Mouse (Mus musculus) hindbrain, embryonic 13.5 days (tissue): ENCODE measurements around the gene Rps28. TPM values are rescaled to one million over a fixed set of nuclear protein-coding genes. Genes with fewer than 3 reads are reported as not detected.

Source experiments
- ATAC-seq: fragments of 200-750 bp; cut with Nextera tagmentation; 2 replicates; pipeline ENCODE4 v1.8.0; 2017; ENCODE audit warnings: moderate TSS enrichment; ENCODE audit not compliant: low FRiP score
- H3K27ac ChIP-seq: fragments of 300-500 bp; sonication (generic); 2 replicates; pipeline ENCODE4 v1.5.1; 2015; ENCODE audit warnings: inconsistent platforms, mild to moderate bottlenecking, moderate library complexity
- H3K27me3 ChIP-seq: fragments of 300-500 bp; sonication (generic); 2 replicates; pipeline ENCODE4 v1.6.1; 2015; ENCODE audit warnings: mild to moderate bottlenecking, inconsistent platforms
- H3K36me3 ChIP-seq: fragments of 300-500 bp; sonication (generic); 2 replicates; pipeline ENCODE4 v1.6.1; 2015; ENCODE audit warnings: mild to moderate bottlenecking, inconsistent platforms
- H3K4me1 ChIP-seq: fragments of 300-500 bp; sonication (generic); replicated peaks from 2 replicates; pipeline ENCODE4 v1.6.1; 2015; ENCODE audit warnings: inconsistent platforms
- H3K4me2 ChIP-seq: fragments of 300-500 bp; sonication (generic); 2 replicates; pipeline ENCODE4 v1.6.1; 2015; ENCODE audit warnings: inconsistent platforms, mild to moderate bottlenecking, moderate library complexity
- H3K4me3 ChIP-seq: fragments of 300-500 bp; sonication (generic); 2 replicates; pipeline ENCODE4 v1.5.1; 2015; ENCODE audit warnings: mild to moderate bottlenecking, inconsistent platforms
- H3K9ac ChIP-seq: fragments of 300-500 bp; sonication (generic); 2 replicates; pipeline ENCODE4 v1.6.1; 2015; ENCODE audit warnings: mild to moderate bottlenecking, inconsistent platforms
- H3K9me3 ChIP-seq: fragments of 300-500 bp; sonication (generic); 2 replicates; pipeline ENCODE4 v1.6.1; 2016; ENCODE audit warnings: inconsistent platforms
- WGBS: fragments of 180-500 bp; shearing (Covaris S2); methylation state at CpG from one replicate; pipeline ENCODE4 v1.1.7; 2015; 5-methylcytosine and 5-hydroxymethylcytosine counted together
- polyA plus RNA-seq: library from polyadenylated mRNA; unstranded; fragments of >200 nt; fragmentation: Nextera tagmentation; extraction: Ambion mirVana; gene quantifications from 2 replicates; pipeline ENCODE4 v1.2.1, GENCODE M21; 2015

The Rps28 gene
- polyA plus RNA-seq, 1 experiment from 2014 or later: 734 TPM

DNA sequence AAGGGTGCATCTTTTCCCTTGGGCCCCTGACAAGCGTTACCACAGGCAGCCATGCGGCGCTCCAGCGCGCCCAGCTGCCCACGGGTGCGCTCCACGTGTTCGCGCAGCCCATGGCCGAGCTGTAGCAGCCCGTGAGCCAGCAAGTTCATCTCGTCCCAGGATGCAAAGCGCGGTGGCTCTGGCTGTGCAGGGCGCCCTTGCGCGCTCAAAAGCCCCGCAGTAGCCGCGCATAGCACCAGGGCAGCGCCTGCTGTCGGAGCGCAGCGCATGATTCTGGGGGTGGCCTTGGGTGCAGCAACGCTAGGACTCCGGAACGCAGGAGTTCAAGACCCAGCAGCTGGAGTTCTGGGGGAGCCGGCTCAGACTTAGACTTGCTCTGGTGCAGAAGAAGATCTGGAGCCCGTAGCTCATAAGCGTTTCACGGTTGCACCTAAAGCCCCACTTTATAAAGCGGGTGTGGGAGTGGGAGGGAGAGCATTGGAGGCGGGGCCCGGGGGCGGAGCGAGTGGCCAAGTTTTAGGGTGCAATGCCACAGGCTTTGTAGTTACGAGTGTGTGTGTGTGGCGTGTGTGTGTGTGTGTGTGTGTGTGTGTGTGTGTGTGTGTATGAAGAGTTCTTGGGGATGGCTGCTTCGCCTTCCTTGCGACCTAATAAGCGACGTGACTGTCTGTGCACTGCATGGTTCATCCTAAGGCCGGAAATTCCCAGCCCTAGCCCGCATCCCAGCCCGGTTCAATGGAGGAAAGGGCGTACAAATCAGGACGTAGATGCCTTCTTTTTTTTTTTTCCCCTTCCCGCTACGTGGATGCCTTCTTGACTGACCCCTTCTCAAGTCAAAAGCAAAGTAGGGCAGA lies 43.0 kb downstream of the Rps28 start, which contains the start of gene Angptl4:
Gene Angptl4, minus strand, starts transcription at position 707 of the 854 bp plus-strand sequence.
- Histone ChIP-seq H3K36me3 (no peaks in the 10 kb centered on the region; the same call in 1 of the 2 replicates), H3K4me3 (peak within 1 kb of the TSS; percentile 47), H3K4me2 (peak within 1 kb of the TSS; percentile 88), H3K27ac (peak within 1 kb of the TSS; percentile 71), H3K9me3 (no peaks in the 10 kb centered on the region), H3K4me1 (peaks cover 42% of the 10 kb centered on the region), H3K27me3 (peaks cover 16% of the 10 kb centered on the region), H3K9ac (peak within 1 kb of the TSS; percentile 72)
- peak; percentile 77 for ATAC-seq
- WGBS: 3% methylated on average over 50 of the region's 50 CpGs

DNA sequence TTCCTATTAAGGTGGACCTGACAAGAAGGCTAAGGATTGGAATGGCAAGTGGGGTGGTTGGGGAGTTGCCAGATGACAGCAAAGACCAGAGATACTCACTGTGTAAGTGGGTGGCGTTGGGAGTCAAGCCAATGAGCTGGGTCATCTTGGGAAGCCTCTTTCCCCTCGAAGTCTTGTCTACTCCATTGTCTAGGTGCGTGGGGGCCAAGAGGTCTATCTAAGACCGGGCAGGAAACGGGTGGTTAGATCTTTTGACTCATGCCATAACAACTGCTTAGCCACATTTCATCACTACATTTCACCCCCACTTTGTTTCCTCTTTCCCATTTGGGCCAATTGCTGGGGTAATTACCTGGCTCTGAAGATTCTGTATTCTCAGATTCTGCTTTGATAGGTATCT lies 43.9 kb downstream of the Rps28 start:
- no peaks in the 10 kb centered on the region; the same call in 1 of the 2 replicates for H3K36me3 ChIP-seq
- no peak for ATAC-seq
- H3K9me3 ChIP-seq: no peaks in the 10 kb centered on the region
- 0 out of 2 replicates have a peak overlapping the region, but pooled peaks have one; percentile 72 for H3K9ac ChIP-seq
- H3K27me3 ChIP-seq: peaks cover 16% of the 10 kb centered on the region
- peak overlapping the region; percentile 47 for H3K4me3 ChIP-seq
- WGBS: 88% methylated on average over 5 of the region's 5 CpGs
- H3K4me2 ChIP-seq: peak overlapping the region; percentile 88
- peaks cover 42% of the 10 kb centered on the region for H3K4me1 ChIP-seq
- peak overlapping the region; percentile 70; the same call in 1 of the 2 replicates for H3K27ac ChIP-seq

GRCm38 (mm10) chr17:33779967-33780295 lies 44.4 kb downstream of the Rps28 start:
- no peaks in the 10 kb centered on the region for H3K9me3 ChIP-seq
- 89% methylated on average over 5 of the region's 5 CpGs for WGBS
- H3K4me1 ChIP-seq: peaks cover 42% of the 10 kb centered on the region
- peak overlapping the region; percentile 88 for H3K4me2 ChIP-seq
- H3K4me3 ChIP-seq: peak overlapping the region; percentile 47
- H3K9ac ChIP-seq: no peak overlapping the region
- 0 out of 2 replicates have a peak, but pooled peaks have one; percentile 3 for ATAC-seq
- H3K36me3 ChIP-seq: no peaks in the 10 kb centered on the region; the same call in 1 of the 2 replicates
- H3K27ac ChIP-seq: peak overlapping the region; percentile 70; the same call in 1 of the 2 replicates
- peaks cover 16% of the 10 kb centered on the region for H3K27me3 ChIP-seq

DNA sequence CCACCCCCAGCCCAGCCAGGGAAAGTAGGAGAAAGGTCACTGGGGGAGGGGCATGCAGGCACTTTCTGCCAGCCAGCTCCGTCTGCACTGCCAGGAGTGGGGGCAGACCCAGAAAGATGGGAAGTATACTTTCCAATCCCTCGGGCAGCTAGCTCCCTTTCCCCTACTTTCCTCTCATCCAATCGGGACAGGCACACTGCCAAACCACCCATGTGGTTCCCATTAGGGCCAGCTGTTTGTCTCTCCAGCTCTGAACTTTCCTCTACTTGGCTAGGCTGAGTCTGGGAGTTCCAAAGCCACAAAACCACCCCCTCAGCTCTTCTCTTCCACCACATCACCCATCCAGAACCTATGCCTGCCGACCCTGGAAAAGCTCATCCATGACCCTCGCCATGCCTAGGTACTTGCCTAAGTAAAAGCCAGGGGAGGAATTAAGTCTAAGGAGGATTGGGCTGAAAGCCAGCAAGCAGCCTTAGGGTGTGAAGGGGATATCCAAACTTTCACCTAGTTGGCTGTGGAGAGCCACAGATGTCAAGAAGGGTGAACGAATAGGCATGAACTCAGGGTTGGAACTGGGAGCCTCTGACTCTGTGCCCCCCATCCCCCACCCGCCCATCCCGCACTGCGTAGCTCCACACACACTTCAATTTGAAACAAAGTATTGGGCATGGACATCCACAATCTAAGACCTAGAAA lies 44.9 kb downstream of the Rps28 start:
- H3K36me3 ChIP-seq: no peaks in the 10 kb centered on the region; the same call in 1 of the 2 replicates
- WGBS: 61% methylated on average over 9 of the region's 9 CpGs
- H3K27ac ChIP-seq: peak overlapping the region; percentile 73
- H3K27me3 ChIP-seq: peaks cover 16% of the 10 kb centered on the region
- no peak overlapping the region; the same call in 1 of the 2 replicates for H3K9ac ChIP-seq
- H3K4me1 ChIP-seq: peaks cover 42% of the 10 kb centered on the region
- H3K9me3 ChIP-seq: no peaks in the 10 kb centered on the region
- ATAC-seq: peak; percentile 82
- 0 out of 2 replicates have a peak overlapping the region, but pooled peaks have one; percentile 47 for H3K4me3 ChIP-seq
- H3K4me2 ChIP-seq: peak overlapping the region; percentile 88

GRCm38 (mm10) chr17:33775287-33775686 lies 49.1 kb downstream of the Rps28 start:
- H3K4me3 ChIP-seq: no peak overlapping the region
- H3K9me3 ChIP-seq: no peaks in the 10 kb centered on the region
- no peaks in the 10 kb centered on the region for H3K27me3 ChIP-seq
- peaks cover 20% of the 10 kb centered on the region for H3K4me1 ChIP-seq
- no peak overlapping the region for H3K27ac ChIP-seq
- no peaks in the 10 kb centered on the region; the same call in 1 of the 2 replicates for H3K36me3 ChIP-seq
- no peak overlapping the region for H3K9ac ChIP-seq
- no peak for ATAC-seq
- no peak overlapping the region for H3K4me2 ChIP-seq
- 97% methylated on average over 4 of the region's 4 CpGs for WGBS

- no peak overlapping the region for H3K9ac ChIP-seq
- no peaks in the 10 kb centered on the region for H3K27me3 ChIP-seq
- no peak overlapping the region for H3K4me2 ChIP-seq
- peaks cover 14% of the 10 kb centered on the region for H3K4me1 ChIP-seq
- H3K4me3 ChIP-seq: no peak overlapping the region
- no peaks in the 10 kb centered on the region for H3K9me3 ChIP-seq
- H3K36me3 ChIP-seq: no peaks in the 10 kb centered on the region; the same call in 1 of the 2 replicates
- ATAC-seq: no peak
- WGBS: 91% methylated on average over 8 of the region's 8 CpGs
- no peak overlapping the region for H3K27ac ChIP-seq
Observed at GRCm38 (mm10) chr17:33774573-33775155, 49.7 kb downstream of the Rps28 start.

GRCm38 (mm10) chr17:33773871-33774572 lies 50.3 kb downstream of the Rps28 start:
- Histone ChIP-seq H3K4me2 (no peak overlapping the region), H3K36me3 (no peaks in the 10 kb centered on the region; the same call in 1 of the 2 replicates), H3K9me3 (no peaks in the 10 kb centered on the region), H3K4me1 (peaks cover 8% of the 10 kb centered on the region), H3K4me3 (no peak overlapping the region), H3K27me3 (no peaks in the 10 kb centered on the region), H3K9ac (no peak overlapping the region), H3K27ac (no peak overlapping the region)
- 93% methylated on average over 6 of the region's 6 CpGs for WGBS
- ATAC-seq: no peak

DNA sequence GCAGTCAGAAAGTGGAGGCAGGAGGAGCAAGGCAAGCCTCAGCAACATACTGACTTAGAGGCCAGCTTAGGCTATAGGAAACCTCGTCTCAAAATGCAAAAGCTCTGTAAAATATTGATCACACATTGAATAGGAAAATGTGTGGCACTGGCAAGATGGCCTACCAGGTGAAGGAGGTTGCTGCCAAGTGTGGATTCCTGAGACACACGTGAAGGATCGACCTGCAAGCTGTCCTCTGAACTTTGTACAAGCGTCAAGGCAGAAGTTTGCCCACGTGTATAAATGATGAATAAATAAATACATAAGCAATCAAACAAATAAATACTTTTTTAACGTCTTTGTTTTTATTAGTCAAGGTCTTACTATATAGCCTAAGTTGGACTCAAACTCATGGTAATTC lies 50.9 kb downstream of the Rps28 start:
- H3K4me2 ChIP-seq: no peak overlapping the region
- WGBS: 78% methylated on average over 6 of the region's 6 CpGs
- H3K27ac ChIP-seq: no peak overlapping the region
- H3K36me3 ChIP-seq: no peaks in the 10 kb centered on the region; the same call in 1 of the 2 replicates
- H3K27me3 ChIP-seq: no peaks in the 10 kb centered on the region
- no peak overlapping the region for H3K4me3 ChIP-seq
- peaks cover 2% of the 10 kb centered on the region; the same call in 1 of the 2 replicates for H3K4me1 ChIP-seq
- no peak overlapping the region for H3K9ac ChIP-seq
- no peaks in the 10 kb centered on the region for H3K9me3 ChIP-seq
- no peak for ATAC-seq

DNA sequence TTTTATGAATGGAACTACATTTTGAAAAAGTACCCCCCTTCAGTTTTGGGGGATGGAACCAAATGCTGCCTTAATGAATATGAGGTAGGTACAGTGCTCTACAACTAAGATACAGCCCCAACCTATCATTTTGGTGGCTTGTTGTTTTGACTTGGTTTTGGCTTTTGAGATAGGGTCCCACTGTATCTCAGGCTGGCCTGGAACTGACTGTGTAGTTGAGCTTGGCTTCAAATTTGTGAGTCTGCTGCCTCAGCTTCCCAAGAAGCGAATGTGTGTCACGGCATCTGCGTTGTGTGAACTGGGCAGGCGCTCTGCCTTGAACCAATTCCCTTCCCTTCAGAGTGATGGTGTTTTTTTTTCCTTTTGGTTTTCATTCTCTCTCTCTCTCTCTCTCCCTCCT lies 52.7 kb downstream of the Rps28 start:
- Histone ChIP-seq H3K27me3 (no peaks in the 10 kb centered on the region), H3K9ac (no peak overlapping the region)
- WGBS: 97% methylated on average over 4 of the region's 4 CpGs

More for the DNA sequence above, 52.7 kb downstream of the Rps28 start:
- Histone ChIP-seq H3K4me3 (no peak overlapping the region), H3K9me3 (no peaks in the 10 kb centered on the region), H3K27ac (no peak overlapping the region), H3K4me1 (no peaks in the 10 kb centered on the region), H3K36me3 (no peaks in the 10 kb centered on the region), H3K4me2 (no peak overlapping the region)
- no peak for ATAC-seq
